Mouse (Mus musculus): ENCODE measurements around the gene Acly. TPM values are rescaled to one million over a fixed set of nuclear protein-coding genes. Genes with fewer than 3 reads are reported as not detected.

The Acly gene
- polyA plus RNA-seq, 1 experiment from 2014 or later: 64.4 TPM

DNA sequence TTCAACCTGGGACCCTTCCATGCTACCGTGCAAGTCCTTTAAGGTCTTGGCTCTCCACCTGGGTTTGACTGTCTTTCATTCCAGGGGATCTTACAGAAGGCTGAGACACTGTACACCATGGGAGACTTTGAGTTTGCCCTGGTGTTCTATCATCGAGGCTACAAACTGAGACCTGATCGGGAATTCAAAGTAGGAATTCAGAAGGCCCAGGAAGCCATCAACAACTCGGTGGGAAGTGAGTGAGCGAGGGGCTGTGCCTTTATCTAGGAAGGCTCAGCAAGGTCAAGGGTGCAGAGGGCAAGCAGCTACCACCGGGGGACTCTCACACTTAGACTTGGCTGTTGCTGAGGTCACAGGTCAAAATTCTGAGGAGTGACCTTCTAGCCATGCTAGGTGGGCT lies 22.3 kb upstream of the Acly start:
- Histone ChIP-seq H3K27ac (ENCODE audit: low read length) (no peak overlapping the region), H3K27me3 (ENCODE audit: control insufficient read depth, insufficient read depth, low read length) (no peaks in the 10 kb centered on the region), H3K4me2 (ENCODE audit: low read depth, low read length) (no peak overlapping the region), H3K9ac (ENCODE audit: low read length) (no peak overlapping the region), H3K4me1 (ENCODE audit: control insufficient read depth, insufficient read depth, low read length) (peaks cover 5% of the 10 kb centered on the region), H3K4me3 (ENCODE audit: low read length) (no peak overlapping the region), H3K36me3 (ENCODE audit: control insufficient read depth, insufficient read depth) (no peaks in the 10 kb centered on the region), H3K9me3 (replicated peaks; ENCODE audit: control insufficient read depth, low read length) (no peaks in the 10 kb centered on the region)
- no peak for ATAC-seq (replicated peaks; ENCODE audit: extremely low read depth, insufficient read depth, low FRiP score)
- 58% methylated on average over 6 of the region's 6 CpGs for whole genome bisulfite sequencing

DNA sequence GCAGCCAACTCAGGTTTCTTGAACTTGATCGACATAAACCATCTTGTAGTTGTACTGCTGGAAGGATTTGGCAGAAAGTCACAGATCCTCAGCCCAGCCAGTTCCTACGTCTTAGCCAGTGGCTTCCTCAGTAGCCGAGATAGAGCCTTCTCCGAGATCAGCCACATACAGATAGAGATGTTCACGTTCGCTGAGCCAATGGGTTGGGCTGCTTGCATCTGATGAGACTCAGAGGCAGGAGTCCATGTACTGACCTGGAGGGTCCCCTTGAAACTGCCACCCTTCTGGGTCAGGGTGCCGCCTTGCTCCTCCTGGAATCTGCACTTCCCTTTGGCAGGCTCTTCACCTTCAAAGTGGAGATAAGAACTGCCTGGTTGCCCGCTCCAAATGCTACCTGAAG lies 21.7 kb upstream of the Acly start:
- H3K27me3 ChIP-seq (ENCODE audit: control insufficient read depth, insufficient read depth, low read length): no peaks in the 10 kb centered on the region
- H3K4me1 ChIP-seq (ENCODE audit: control insufficient read depth, insufficient read depth, low read length): peaks cover 8% of the 10 kb centered on the region
- H3K9ac ChIP-seq (ENCODE audit: low read length): no peak overlapping the region
- H3K4me2 ChIP-seq (ENCODE audit: low read depth, low read length): no peak overlapping the region
- no peaks in the 10 kb centered on the region for H3K9me3 ChIP-seq (replicated peaks; ENCODE audit: control insufficient read depth, low read length)
- WGBS: 68% methylated on average over 8 of the region's 8 CpGs
- no peaks in the 10 kb centered on the region for H3K36me3 ChIP-seq (ENCODE audit: control insufficient read depth, insufficient read depth)
- H3K4me3 ChIP-seq (ENCODE audit: low read length): no peak overlapping the region
- no peak for ATAC-seq (replicated peaks; ENCODE audit: extremely low read depth, insufficient read depth, low FRiP score)
- H3K27ac ChIP-seq (ENCODE audit: low read length): no peak overlapping the region

DNA sequence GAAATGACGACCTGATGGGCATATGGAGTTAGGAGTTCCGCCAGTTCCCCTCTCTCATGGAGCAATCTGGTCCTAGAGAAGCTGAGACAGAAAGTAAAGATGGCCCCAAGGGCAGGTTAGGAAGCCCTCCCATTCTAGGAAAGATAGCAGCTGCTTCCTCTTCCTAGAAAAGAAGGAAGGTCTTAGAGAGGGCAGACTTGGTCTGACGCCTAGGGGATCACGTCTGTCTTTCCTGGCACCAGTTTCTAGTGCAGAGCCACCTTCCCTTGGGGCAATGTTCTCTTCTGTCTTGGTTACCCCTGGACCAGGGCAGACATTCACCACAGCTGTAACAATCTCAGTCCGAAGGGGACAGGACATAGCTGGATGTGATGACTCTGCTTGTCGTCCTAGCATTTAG lies 20.3 kb upstream of the Acly start:
- Histone ChIP-seq H3K27me3 (ENCODE audit: control insufficient read depth, insufficient read depth, low read length) (no peaks in the 10 kb centered on the region), H3K4me1 (ENCODE audit: control insufficient read depth, insufficient read depth, low read length) (peaks cover 8% of the 10 kb centered on the region), H3K9ac (ENCODE audit: low read length) (no peak overlapping the region), H3K9me3 (replicated peaks; ENCODE audit: control insufficient read depth, low read length) (no peaks in the 10 kb centered on the region), H3K36me3 (ENCODE audit: control insufficient read depth, insufficient read depth) (no peaks in the 10 kb centered on the region), H3K27ac (ENCODE audit: low read length) (no peak overlapping the region), H3K4me3 (ENCODE audit: low read length) (no peak overlapping the region), H3K4me2 (ENCODE audit: low read depth, low read length) (no peak overlapping the region)
- 62% methylated on average over 6 of the region's 6 CpGs for WGBS
- no peak for ATAC-seq (replicated peaks; ENCODE audit: extremely low read depth, insufficient read depth, low FRiP score)

DNA sequence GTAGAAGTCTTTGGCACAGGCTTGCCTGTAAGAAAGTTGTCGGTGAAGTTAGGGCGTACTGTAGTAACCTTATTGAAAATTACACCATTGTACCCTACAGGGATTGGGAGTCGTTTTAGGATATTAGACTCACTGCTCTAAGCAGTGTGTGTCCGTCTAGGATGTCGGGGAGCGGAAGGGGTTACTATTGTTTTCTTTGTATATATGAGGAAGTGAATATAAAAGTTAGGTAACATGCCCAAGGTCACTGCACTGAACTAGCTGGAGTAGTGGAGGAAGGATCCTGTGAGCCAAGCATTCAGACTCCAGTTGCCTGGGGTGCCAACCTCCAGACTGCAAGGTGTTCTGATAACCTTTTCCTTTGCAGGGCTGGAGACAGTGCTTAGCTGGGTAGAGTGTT lies 19.2 kb upstream of the Acly start:
- H3K4me1 ChIP-seq (ENCODE audit: control insufficient read depth, insufficient read depth, low read length): peaks cover 8% of the 10 kb centered on the region
- 79% methylated on average over 6 of the region's 6 CpGs for WGBS
- H3K4me2 ChIP-seq (ENCODE audit: low read depth, low read length): no peak overlapping the region
- no peak overlapping the region for H3K4me3 ChIP-seq (ENCODE audit: low read length)
- no peak overlapping the region for H3K9ac ChIP-seq (ENCODE audit: low read length)
- no peaks in the 10 kb centered on the region for H3K36me3 ChIP-seq (ENCODE audit: control insufficient read depth, insufficient read depth)
- H3K9me3 ChIP-seq (replicated peaks; ENCODE audit: control insufficient read depth, low read length): no peaks in the 10 kb centered on the region
- H3K27ac ChIP-seq (ENCODE audit: low read length): no peak overlapping the region
- ATAC-seq (replicated peaks; ENCODE audit: extremely low read depth, insufficient read depth, low FRiP score): no peak
- H3K27me3 ChIP-seq (ENCODE audit: control insufficient read depth, insufficient read depth, low read length): no peaks in the 10 kb centered on the region

DNA sequence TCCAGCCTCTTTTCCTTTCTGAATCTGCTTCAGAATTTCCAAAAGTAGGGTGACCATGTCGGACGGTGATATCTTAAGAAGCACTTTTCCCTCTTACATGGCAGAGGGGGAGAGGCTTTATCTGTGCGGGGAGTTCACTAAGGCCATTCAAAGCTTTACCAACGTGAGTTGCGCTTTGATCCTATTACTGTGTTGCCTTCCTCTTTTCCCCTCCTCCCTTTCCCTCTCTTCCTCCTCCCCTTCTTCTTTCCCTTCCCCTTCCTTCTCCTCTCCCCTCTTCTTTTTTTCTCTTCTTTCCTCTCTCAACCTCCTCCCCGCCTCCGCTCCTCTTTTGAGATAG lies 17.9 kb upstream of the Acly start:
- peaks cover 8% of the 10 kb centered on the region for H3K4me1 ChIP-seq (ENCODE audit: control insufficient read depth, insufficient read depth, low read length)
- ATAC-seq (replicated peaks; ENCODE audit: extremely low read depth, insufficient read depth, low FRiP score): no peak
- no peaks in the 10 kb centered on the region for H3K27me3 ChIP-seq (ENCODE audit: control insufficient read depth, insufficient read depth, low read length)
- no peak overlapping the region for H3K27ac ChIP-seq (ENCODE audit: low read length)
- H3K4me3 ChIP-seq (ENCODE audit: low read length): peak overlapping the region; percentile 49
- no peaks in the 10 kb centered on the region for H3K9me3 ChIP-seq (replicated peaks; ENCODE audit: control insufficient read depth, low read length)
- H3K36me3 ChIP-seq (ENCODE audit: control insufficient read depth, insufficient read depth): no peaks in the 10 kb centered on the region
- peak overlapping the region; percentile 22; the same call in 1 of the 2 replicates for H3K9ac ChIP-seq (ENCODE audit: low read length)
- H3K4me2 ChIP-seq (ENCODE audit: low read depth, low read length): peak overlapping the region; percentile 77
- 30% methylated on average over 7 of the region's 7 CpGs for WGBS

DNA sequence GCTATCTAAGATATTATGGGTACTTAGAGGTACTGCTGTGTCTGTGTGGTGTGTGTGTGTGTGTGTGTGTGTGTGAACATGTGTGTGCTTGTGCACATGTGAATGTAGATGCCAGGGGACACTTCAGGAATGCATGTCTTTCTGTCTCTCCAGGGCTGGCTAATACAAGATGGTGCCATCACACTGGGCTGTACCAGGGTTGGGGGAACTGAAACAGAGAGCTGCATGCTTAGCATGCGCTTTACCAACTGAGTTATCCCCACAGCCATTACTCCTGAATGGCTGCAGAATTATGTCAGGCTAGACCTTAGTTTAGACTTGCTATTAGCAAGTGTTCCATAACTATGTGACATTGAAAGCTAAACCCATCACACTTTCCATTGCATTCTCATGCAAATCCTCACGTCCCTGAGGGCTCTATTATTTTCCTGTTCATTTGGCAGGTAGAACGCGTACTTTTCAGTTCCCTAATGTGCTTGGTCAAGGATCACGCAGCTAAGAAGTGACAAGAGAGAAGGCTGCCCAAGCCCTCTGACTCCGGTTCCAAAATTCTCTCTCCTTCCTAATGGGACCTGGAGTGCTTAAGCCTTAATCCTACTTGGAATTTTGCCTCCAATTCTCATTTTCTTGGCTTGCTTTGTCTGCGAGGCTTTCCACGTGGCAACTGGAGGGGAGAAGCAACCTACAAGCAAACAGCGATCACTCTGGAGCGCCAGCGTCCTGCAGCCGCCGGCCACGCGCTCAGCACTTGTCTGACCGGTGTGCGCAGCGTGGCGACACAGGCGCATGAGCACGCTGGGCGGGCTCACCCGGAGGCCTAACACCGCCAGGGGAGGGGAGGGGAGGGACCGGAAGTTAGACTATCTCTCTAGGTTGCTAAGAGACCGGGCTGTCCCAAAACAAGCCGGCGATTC lies 17.3 kb upstream of the Acly start, which contains the start of gene Ttc25:
Ttc25 (plus strand) TSS at position 776 of the 914 bp plus-strand sequence.
- H3K9me3 ChIP-seq (replicated peaks; ENCODE audit: control insufficient read depth, low read length): no peaks in the 10 kb centered on the region
- peak within 1 kb of the TSS; percentile 49 for H3K4me3 ChIP-seq (ENCODE audit: low read length)
- H3K4me2 ChIP-seq (ENCODE audit: low read depth, low read length): peak within 1 kb of the TSS; percentile 77
- no peaks in the 10 kb centered on the region for H3K36me3 ChIP-seq (ENCODE audit: control insufficient read depth, insufficient read depth)
- no peaks in the 10 kb centered on the region for H3K27me3 ChIP-seq (ENCODE audit: control insufficient read depth, insufficient read depth, low read length)
- H3K27ac ChIP-seq (ENCODE audit: low read length): peak within 1 kb of the TSS; percentile 71
- peak; percentile 98 for ATAC-seq (replicated peaks; ENCODE audit: extremely low read depth, insufficient read depth, low FRiP score)
- H3K4me1 ChIP-seq (ENCODE audit: control insufficient read depth, insufficient read depth, low read length): peaks cover 8% of the 10 kb centered on the region
- 6% methylated on average over 28 of the region's 28 CpGs for WGBS
- peak within 1 kb of the TSS; percentile 63 for H3K9ac ChIP-seq (ENCODE audit: low read length)

DNA sequence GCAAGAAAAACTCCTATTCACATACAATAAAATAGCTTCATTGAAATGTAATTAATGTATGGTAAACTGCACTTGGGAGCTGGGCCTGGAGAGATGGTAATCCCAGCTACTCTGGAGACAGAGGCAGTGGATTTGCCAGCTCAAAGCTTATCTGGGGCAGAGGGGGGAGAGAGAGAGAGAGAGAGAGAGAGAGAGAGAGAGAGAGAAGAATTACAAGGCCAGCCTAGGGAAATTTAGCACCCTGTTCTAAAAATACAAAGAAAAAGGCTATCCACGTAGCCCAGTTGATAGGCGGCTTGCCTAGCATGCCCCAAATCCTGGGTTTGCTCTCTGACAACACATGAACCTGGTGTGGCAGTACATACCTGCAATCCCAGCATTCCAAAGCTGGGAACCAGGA lies 13.8 kb upstream of the Acly start:
- H3K4me1 ChIP-seq (ENCODE audit: control insufficient read depth, insufficient read depth, low read length): peaks cover 8% of the 10 kb centered on the region
- WGBS: 66% methylated on average over 2 of the region's 2 CpGs
- no peak for ATAC-seq (replicated peaks; ENCODE audit: extremely low read depth, insufficient read depth, low FRiP score)

DNA sequence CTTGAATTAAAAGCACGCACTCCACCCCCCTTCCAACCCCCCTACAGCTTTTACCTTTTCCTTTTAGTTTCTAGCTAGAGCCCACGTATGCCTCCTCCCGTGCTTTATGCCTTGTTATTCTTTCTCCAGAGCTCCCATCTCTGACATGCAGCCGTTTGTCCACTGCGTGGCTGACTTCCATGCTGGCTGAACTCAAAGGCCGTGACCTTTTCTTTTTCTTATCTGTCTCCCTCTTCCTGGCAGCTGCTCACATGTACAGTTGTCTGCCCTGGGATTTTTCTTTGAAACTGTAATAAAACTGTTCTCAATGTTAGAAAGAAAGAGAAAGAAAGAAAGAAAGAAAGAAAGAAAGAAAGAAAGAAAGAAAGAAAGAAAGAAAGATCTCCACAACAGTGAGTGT lies 13.2 kb upstream of the Acly start:
- 29% methylated on average over 6 of the region's 6 CpGs for WGBS

More for the DNA sequence above, 13.8 kb upstream of the Acly start:
- Histone ChIP-seq H3K4me2 (ENCODE audit: low read depth, low read length) (no peak overlapping the region), H3K4me3 (ENCODE audit: low read length) (no peak overlapping the region), H3K27me3 (ENCODE audit: control insufficient read depth, insufficient read depth, low read length) (no peaks in the 10 kb centered on the region), H3K36me3 (ENCODE audit: control insufficient read depth, insufficient read depth) (no peaks in the 10 kb centered on the region), H3K9me3 (replicated peaks; ENCODE audit: control insufficient read depth, low read length) (no peaks in the 10 kb centered on the region), H3K9ac (ENCODE audit: low read length) (no peak overlapping the region), H3K27ac (ENCODE audit: low read length) (no peak overlapping the region)

DNA sequence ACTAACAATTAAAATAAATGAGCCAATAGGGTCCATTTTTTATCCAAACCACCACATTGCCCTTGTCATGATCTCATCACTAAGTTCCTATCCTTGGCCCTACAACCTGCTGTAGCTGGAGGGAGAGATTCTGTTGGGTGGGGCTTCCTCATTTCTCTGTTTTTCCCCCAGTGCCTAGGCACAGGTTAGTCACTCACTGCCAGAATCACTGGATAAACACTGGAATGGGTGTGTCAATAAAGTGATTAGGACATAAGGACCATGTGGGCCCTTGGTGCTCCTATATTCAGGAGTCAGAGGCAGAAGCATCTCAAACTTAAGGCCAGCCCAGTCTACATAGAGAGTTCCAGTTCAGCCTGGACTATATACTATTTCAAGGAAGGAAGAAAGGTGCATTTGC lies 8.7 kb upstream of the Acly start:
- Histone ChIP-seq H3K9ac (ENCODE audit: low read length) (no peak overlapping the region), H3K27ac (ENCODE audit: low read length) (no peak overlapping the region), H3K9me3 (replicated peaks; ENCODE audit: control insufficient read depth, low read length) (no peaks in the 10 kb centered on the region), H3K4me2 (ENCODE audit: low read depth, low read length) (no peak overlapping the region), H3K4me1 (ENCODE audit: control insufficient read depth, insufficient read depth, low read length) (no peaks in the 10 kb centered on the region), H3K4me3 (ENCODE audit: low read length) (no peak overlapping the region), H3K36me3 (ENCODE audit: control insufficient read depth, insufficient read depth) (no peaks in the 10 kb centered on the region), H3K27me3 (ENCODE audit: control insufficient read depth, insufficient read depth, low read length) (no peaks in the 10 kb centered on the region)
- no peak for ATAC-seq (replicated peaks; ENCODE audit: extremely low read depth, insufficient read depth, low FRiP score)

More for the DNA sequence above, 13.2 kb upstream of the Acly start:
- no peak overlapping the region for H3K9ac ChIP-seq (ENCODE audit: low read length)
- no peaks in the 10 kb centered on the region for H3K9me3 ChIP-seq (replicated peaks; ENCODE audit: control insufficient read depth, low read length)
- no peak for ATAC-seq (replicated peaks; ENCODE audit: extremely low read depth, insufficient read depth, low FRiP score)
- H3K4me2 ChIP-seq (ENCODE audit: low read depth, low read length): no peak overlapping the region
- no peaks in the 10 kb centered on the region for H3K36me3 ChIP-seq (ENCODE audit: control insufficient read depth, insufficient read depth)
- H3K4me1 ChIP-seq (ENCODE audit: control insufficient read depth, insufficient read depth, low read length): peaks cover 7% of the 10 kb centered on the region
- H3K27me3 ChIP-seq (ENCODE audit: control insufficient read depth, insufficient read depth, low read length): no peaks in the 10 kb centered on the region
- no peak overlapping the region for H3K4me3 ChIP-seq (ENCODE audit: low read length)
- H3K27ac ChIP-seq (ENCODE audit: low read length): no peak overlapping the region

All from heart, embryonic 16.5 days (tissue).